Mouse (Mus musculus): ENCODE data around the gene Csf3r. TPM values are rescaled to one million over a fixed set of nuclear protein-coding genes. Genes with fewer than 3 reads are reported as not detected.

Gene Csf3r
- polyA plus RNA-seq, 1 experiment from 2014 or later, result 1.5 TPM

- no peak overlapping the region for H3K27ac ChIP-seq (replicated peaks in 1 of 2; ENCODE audit: control insufficient read depth in 1 of 2, insufficient read depth in 1 of 2, low read depth in 2 of 2, low read length in 2 of 2)
- no peaks in the 10 kb centered on the region for H3K36me3 ChIP-seq (ENCODE audit: control insufficient read depth, insufficient read depth, low read length)
- no peaks in the 10 kb centered on the region for H3K27me3 ChIP-seq (ENCODE audit: control insufficient read depth, insufficient read depth, low read length)
- no peak overlapping the region for H3K9ac ChIP-seq (ENCODE audit: low read length)
- no peak overlapping the region for H3K4me3 ChIP-seq (ENCODE audit: control insufficient read depth in 1 of 2, insufficient read depth in 1 of 2, low read depth in 1 of 2, low read length in 2 of 2)
- no peak for ATAC-seq (ENCODE audit: insufficient number of reproducible peaks, insufficient read depth, low FRiP score, low read depth)
- H3K9me3 ChIP-seq (ENCODE audit: control insufficient read depth, low read length), result no peaks in the 10 kb centered on the region
- no peak overlapping the region for H3K4me2 ChIP-seq (ENCODE audit: low read length)
- no peaks in the 10 kb centered on the region for H3K4me1 ChIP-seq (ENCODE audit: control insufficient read depth in 2 of 2, insufficient read depth in 2 of 2, low read length in 2 of 2)
- 57% methylated on average over 3 of the region's 3 CpGs for WGBS
These were observed 3.6 kb downstream of the Csf3r start for GRCm38 (mm10) chr4:126027980-126028379.

DNA sequence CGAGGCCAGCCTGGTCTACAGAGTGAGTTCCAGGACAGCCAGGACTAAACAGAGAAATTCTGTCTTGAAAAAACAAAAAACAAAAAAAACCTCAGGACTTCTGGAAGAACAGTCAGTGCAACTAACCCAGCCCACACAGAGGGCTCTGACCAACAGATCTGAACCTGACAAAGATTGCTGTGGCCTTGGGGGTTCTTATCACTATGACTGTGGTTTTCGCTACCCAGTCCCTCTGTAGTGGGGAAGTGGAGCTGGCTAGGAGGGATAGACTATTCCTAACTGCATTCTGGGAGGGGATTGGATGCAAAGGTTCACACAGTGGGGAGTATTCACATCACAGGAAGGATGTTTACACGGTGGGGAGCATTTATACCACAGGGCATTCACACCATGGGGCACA lies 4.7 kb downstream of the Csf3r start:
- Histone ChIP-seq H3K4me3 (ENCODE audit: control insufficient read depth in 1 of 2, insufficient read depth in 1 of 2, low read depth in 1 of 2, low read length in 2 of 2) (no peak overlapping the region), H3K27me3 (ENCODE audit: control insufficient read depth, insufficient read depth, low read length) (no peaks in the 10 kb centered on the region), H3K4me2 (ENCODE audit: low read length) (no peak overlapping the region), H3K27ac (replicated peaks in 1 of 2; ENCODE audit: control insufficient read depth in 1 of 2, insufficient read depth in 1 of 2, low read depth in 2 of 2, low read length in 2 of 2) (no peak overlapping the region), H3K36me3 (ENCODE audit: control insufficient read depth, insufficient read depth, low read length) (no peaks in the 10 kb centered on the region), H3K9ac (ENCODE audit: low read length) (no peak overlapping the region), H3K4me1 (ENCODE audit: control insufficient read depth in 2 of 2, insufficient read depth in 2 of 2, low read length in 2 of 2) (no peaks in the 10 kb centered on the region), H3K9me3 (ENCODE audit: control insufficient read depth, low read length) (no peaks in the 10 kb centered on the region)
- 49% methylated on average over 3 of the region's 3 CpGs for WGBS
- no peak for ATAC-seq (ENCODE audit: insufficient number of reproducible peaks, insufficient read depth, low FRiP score, low read depth)

DNA sequence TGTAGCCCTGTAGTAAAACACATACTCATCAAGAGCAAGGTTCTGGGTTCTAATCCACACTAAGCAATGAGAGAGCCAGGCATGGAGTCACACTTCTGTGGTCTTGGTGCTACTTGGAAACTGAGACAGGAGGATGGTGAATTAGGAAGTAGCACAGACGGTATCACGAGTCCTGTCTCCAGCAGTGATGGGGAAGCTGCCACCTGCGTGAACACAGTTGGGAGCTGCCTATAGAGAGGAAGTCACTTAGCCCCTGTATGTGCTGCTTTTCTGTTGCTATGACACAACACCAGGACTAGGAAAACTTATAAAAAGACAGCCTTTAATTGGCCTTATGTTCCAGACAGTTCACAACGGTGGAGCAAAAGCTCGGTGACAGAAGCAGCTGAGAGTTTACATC lies 6.4 kb downstream of the Csf3r start:
- no peaks in the 10 kb centered on the region for H3K9me3 ChIP-seq (ENCODE audit: control insufficient read depth, low read length)
- WGBS, result 68% methylated on average over 5 of the region's 5 CpGs
- H3K27me3 ChIP-seq (ENCODE audit: control insufficient read depth, insufficient read depth, low read length), result no peaks in the 10 kb centered on the region
- no peaks in the 10 kb centered on the region for H3K36me3 ChIP-seq (ENCODE audit: control insufficient read depth, insufficient read depth, low read length)
- H3K4me2 ChIP-seq (ENCODE audit: low read length), result no peak overlapping the region
- no peak overlapping the region for H3K27ac ChIP-seq (replicated peaks in 1 of 2; ENCODE audit: control insufficient read depth in 1 of 2, insufficient read depth in 1 of 2, low read depth in 2 of 2, low read length in 2 of 2)
- H3K4me1 ChIP-seq (ENCODE audit: control insufficient read depth in 2 of 2, insufficient read depth in 2 of 2, low read length in 2 of 2), result no peaks in the 10 kb centered on the region
- no peak overlapping the region for H3K9ac ChIP-seq (ENCODE audit: low read length)
- no peak for ATAC-seq (ENCODE audit: insufficient number of reproducible peaks, insufficient read depth, low FRiP score, low read depth)
- H3K4me3 ChIP-seq (ENCODE audit: control insufficient read depth in 1 of 2, insufficient read depth in 1 of 2, low read depth in 1 of 2, low read length in 2 of 2), result no peak overlapping the region

GRCm38 (mm10) chr4:126035413-126035812 lies 11.1 kb downstream of the Csf3r start:
- H3K4me1 ChIP-seq (ENCODE audit: control insufficient read depth in 2 of 2, insufficient read depth in 2 of 2, low read length in 2 of 2), result no peaks in the 10 kb centered on the region
- H3K4me2 ChIP-seq (ENCODE audit: low read length), result no peak overlapping the region
- H3K27ac ChIP-seq (replicated peaks in 1 of 2; ENCODE audit: control insufficient read depth in 1 of 2, insufficient read depth in 1 of 2, low read depth in 2 of 2, low read length in 2 of 2), result no peak overlapping the region
- ATAC-seq (ENCODE audit: insufficient number of reproducible peaks, insufficient read depth, low FRiP score, low read depth), result no peak
- no peaks in the 10 kb centered on the region for H3K27me3 ChIP-seq (ENCODE audit: control insufficient read depth, insufficient read depth, low read length)
- no peaks in the 10 kb centered on the region for H3K9me3 ChIP-seq (ENCODE audit: control insufficient read depth, low read length)
- H3K9ac ChIP-seq (ENCODE audit: low read length), result no peak overlapping the region
- WGBS, result 71% methylated on average over 5 of the region's 5 CpGs
- no peaks in the 10 kb centered on the region for H3K36me3 ChIP-seq (ENCODE audit: control insufficient read depth, insufficient read depth, low read length)
- no peak overlapping the region for H3K4me3 ChIP-seq (ENCODE audit: control insufficient read depth in 1 of 2, insufficient read depth in 1 of 2, low read depth in 1 of 2, low read length in 2 of 2)

DNA sequence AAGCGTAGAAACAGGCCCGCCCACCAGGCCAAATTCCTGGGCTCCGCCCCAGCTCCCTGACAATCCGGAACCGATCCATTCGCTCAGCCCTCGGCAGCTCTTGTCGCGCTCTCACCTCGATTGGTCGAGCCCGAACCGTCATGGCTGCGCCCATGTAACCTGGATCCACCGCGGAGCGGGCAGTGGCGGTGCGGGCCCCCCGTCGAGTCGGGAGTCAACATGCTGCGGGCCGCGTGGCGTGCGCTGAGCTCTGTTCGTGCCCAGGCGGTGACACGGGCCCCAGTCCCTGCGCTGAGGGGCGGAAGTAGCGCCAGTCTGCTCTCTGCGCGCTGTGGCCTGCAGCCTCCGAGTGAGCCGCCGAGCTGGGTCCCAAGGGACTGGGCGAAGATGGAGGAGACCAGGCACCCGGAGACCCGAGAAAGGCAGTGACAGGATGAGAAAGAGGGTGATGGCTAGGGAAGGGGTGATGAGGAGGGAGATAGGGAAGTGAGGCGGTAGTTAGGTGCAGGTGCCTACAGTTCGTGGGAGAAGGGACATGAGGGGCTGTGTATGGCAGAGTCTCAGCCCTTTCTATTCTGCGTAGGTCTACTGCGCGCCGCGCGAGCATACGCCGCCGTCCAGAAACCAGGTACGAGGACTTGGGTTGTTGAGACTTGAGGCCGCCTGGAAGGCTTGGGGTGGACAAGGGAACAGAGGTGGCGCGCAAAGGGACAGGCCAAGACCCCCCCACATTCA lies 22.7 kb downstream of the Csf3r start, which contains the start of gene Mrps15:
Mrps15 (plus strand) TSS at position 75 of the 735 bp plus-strand sequence.
- H3K36me3 ChIP-seq (ENCODE audit: control insufficient read depth, insufficient read depth, low read length), result peaks cover 26% of the 10 kb centered on the region
- H3K4me2 ChIP-seq (ENCODE audit: low read length), result peak within 1 kb of the TSS; percentile 83
- peak within 1 kb of the TSS; percentile 73 to 95 for H3K4me3 ChIP-seq (ENCODE audit: control insufficient read depth in 1 of 2, insufficient read depth in 1 of 2, low read depth in 1 of 2, low read length in 2 of 2)
- H3K27ac ChIP-seq (replicated peaks in 1 of 2; ENCODE audit: control insufficient read depth in 1 of 2, insufficient read depth in 1 of 2, low read depth in 2 of 2, low read length in 2 of 2), result peak within 1 kb of the TSS; percentile 63 to 81
- no peaks in the 10 kb centered on the region for H3K27me3 ChIP-seq (ENCODE audit: control insufficient read depth, insufficient read depth, low read length)
- H3K4me1 ChIP-seq (ENCODE audit: control insufficient read depth in 2 of 2, insufficient read depth in 2 of 2, low read length in 2 of 2), result peaks cover 5 to 9% of the 10 kb centered on the region in 2 experiments
- peak within 1 kb of the TSS; percentile 88 for H3K9ac ChIP-seq (ENCODE audit: low read length)
- under 1% methylated on average over 56 of the region's 56 CpGs for WGBS
- peak; percentile 86 for ATAC-seq (ENCODE audit: insufficient number of reproducible peaks, insufficient read depth, low FRiP score, low read depth)
- no peaks in the 10 kb centered on the region for H3K9me3 ChIP-seq (ENCODE audit: control insufficient read depth, low read length)

DNA sequence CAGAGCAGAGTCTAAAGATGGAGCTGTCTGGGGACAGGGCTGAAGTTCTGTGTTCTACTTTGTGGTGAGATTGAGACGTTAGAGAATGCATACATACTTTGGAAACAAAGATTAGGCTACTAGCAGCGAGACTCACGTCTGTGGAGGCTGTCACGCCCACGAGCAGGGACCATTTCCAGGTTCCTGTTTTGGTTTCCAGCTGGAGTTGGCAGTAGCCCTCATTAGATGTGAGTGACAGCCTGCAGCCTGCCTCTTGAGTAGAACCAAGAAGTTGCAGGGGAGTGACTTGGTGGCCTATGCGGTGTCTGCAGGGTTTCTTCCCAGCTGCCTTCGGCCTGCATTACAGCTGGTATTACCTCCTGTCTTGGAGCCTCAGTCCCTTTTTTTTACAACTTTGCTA lies 27.3 kb downstream of the Csf3r start:
- Histone ChIP-seq H3K27me3 (ENCODE audit: control insufficient read depth, insufficient read depth, low read length) (no peaks in the 10 kb centered on the region), H3K4me3 (ENCODE audit: control insufficient read depth in 1 of 2, insufficient read depth in 1 of 2, low read depth in 1 of 2, low read length in 2 of 2) (no peak overlapping the region), H3K9ac (ENCODE audit: low read length) (no peak overlapping the region), H3K9me3 (ENCODE audit: control insufficient read depth, low read length) (no peaks in the 10 kb centered on the region), H3K36me3 (ENCODE audit: control insufficient read depth, insufficient read depth, low read length) (peaks cover 66% of the 10 kb centered on the region), H3K4me1 (ENCODE audit: control insufficient read depth in 2 of 2, insufficient read depth in 2 of 2, low read length in 2 of 2) (peaks cover 5 to 9% of the 10 kb centered on the region in 2 experiments), H3K4me2 (ENCODE audit: low read length) (no peak overlapping the region), H3K27ac (replicated peaks in 1 of 2; ENCODE audit: control insufficient read depth in 1 of 2, insufficient read depth in 1 of 2, low read depth in 2 of 2, low read length in 2 of 2) (no peak overlapping the region)
- ATAC-seq (ENCODE audit: insufficient number of reproducible peaks, insufficient read depth, low FRiP score, low read depth), result no peak
- WGBS, result 73% methylated on average over 7 of the region's 7 CpGs

DNA sequence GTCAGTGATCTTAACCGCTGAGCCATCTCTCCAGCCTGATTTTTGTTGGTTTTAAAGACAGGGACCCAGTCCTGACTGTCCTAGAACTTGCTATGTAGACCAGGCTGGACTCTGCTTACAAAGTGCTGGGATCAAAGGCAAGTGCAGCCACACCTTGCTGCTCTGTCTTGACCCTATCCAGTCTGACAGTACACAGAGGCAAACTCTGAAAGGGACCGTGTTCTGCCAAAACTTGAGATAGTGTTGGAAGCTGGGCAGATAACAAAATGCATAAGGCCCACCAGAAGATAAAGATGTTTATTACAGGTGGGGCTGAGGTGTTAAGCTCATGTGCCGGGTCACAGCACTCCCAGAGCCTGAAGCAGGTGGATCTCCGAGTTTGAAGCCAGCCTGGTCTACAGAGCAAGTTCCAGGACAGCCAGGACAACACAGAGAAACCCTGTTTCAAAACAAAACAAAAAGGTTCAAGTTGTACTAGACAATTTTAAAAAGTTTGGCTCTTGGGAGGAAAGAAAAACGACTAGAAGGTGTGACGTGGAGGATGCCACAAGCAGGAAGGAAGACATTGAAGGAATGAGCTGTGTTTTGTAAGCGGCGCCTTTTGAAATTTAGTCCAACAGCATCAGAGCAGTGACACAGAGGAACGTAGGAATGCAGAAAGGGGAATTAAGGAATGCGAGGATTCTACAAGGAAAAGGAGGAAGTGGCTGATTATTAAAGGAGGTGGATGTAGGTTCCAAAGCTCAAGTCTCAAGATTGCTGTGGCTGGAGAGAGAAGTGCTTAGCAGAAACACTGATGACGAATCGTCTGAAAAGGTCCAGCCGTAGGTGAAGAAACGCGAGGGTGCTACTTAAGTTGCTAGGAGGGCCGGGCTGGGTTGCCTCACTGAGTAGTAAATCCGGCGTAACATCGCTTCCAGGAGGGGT lies 33.1 kb downstream of the Csf3r start:
- H3K27ac ChIP-seq (replicated peaks in 1 of 2; ENCODE audit: control insufficient read depth in 1 of 2, insufficient read depth in 1 of 2, low read depth in 2 of 2, low read length in 2 of 2), result peak overlapping the region in 1 of 2 experiments; percentile 24; a peak in 1 of 4 replicates
- H3K36me3 ChIP-seq (ENCODE audit: control insufficient read depth, insufficient read depth, low read length), result peaks cover 35% of the 10 kb centered on the region
- H3K27me3 ChIP-seq (ENCODE audit: control insufficient read depth, insufficient read depth, low read length), result no peaks in the 10 kb centered on the region
- peak overlapping the region; percentile 75 for H3K9ac ChIP-seq (ENCODE audit: low read length)
- H3K4me1 ChIP-seq (ENCODE audit: control insufficient read depth in 2 of 2, insufficient read depth in 2 of 2, low read length in 2 of 2), result peaks cover 3 to 11% of the 10 kb centered on the region in 2 experiments; a peak in 2 of 4 replicates
- whole genome bisulfite sequencing, result 10% methylated on average over 19 of the region's 19 CpGs
- H3K4me3 ChIP-seq (ENCODE audit: control insufficient read depth in 1 of 2, insufficient read depth in 1 of 2, low read depth in 1 of 2, low read length in 2 of 2), result peak overlapping the region; percentile 72 to 88
- ATAC-seq (ENCODE audit: insufficient number of reproducible peaks, insufficient read depth, low FRiP score, low read depth), result no peak
- peak overlapping the region; percentile 84 for H3K4me2 ChIP-seq (ENCODE audit: low read length)
- H3K9me3 ChIP-seq (ENCODE audit: control insufficient read depth, low read length), result no peaks in the 10 kb centered on the region

Measured in heart, embryonic 14.5 days (tissue).